Mouse (Mus musculus) liver (tissue): ENCODE measurements around the gene Atl1.

ENCODE experiments used
- DNase-seq: peaks from one replicate; pipeline ENCODE4 v3.0.0-alpha.2; 2020; ENCODE audit warnings: mixed read lengths

The Atl1 gene

GRCm38 (mm10) chr12:69947502-69947901 lies 55.1 kb downstream of the Atl1 start:
- no peak for DNase-seq

DNA sequence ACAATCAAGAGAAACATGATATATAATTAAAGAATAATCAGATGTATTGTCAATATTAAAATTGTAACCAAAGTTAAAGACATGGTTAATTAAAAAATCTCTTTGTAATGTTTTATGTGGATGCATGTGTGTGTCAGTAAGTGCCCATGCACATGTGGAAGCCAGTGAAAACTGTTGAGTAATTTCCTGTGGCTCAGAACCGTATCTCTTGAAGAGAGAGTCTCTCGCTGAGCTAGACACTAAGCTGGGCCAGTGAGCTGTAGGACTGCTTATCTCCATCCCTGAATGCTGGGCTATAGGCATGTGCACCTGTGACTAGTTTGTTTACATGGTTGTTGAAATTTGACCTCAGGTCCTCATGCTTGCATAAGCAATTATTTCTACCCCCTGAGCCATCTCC lies 65.0 kb downstream of the Atl1 start:
- DNase-seq: no peak

GRCm38 (mm10) chr12:69962468-69962867 lies 70.1 kb downstream of the Atl1 start:
- peak; percentile 66 for DNase-seq

- no peak for DNase-seq
These were observed 70.7 kb downstream of the Atl1 start for GRCm38 (mm10) chr12:69963141-69963540.

- DNase-seq: no peak
These were observed 73.2 kb downstream of the Atl1 start for GRCm38 (mm10) chr12:69965644-69966043.

DNA sequence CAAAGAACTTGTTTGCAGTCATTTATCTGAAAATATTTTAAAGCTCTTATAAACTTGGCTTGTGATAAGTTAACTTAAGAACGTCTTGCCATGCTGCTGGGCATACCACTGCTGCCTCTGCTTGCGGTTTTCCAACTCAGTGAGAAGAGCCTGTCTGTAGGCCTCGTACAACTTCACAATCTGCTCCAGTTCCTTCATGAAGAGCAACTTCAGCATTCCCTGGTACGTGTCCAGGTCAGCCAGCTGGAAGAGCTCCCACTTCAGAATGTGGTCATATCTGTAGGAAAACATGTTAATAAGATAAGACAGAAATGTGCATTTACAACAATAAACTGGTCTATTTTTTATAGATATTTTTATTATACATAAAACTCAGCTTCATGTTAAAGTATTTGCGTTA lies 73.7 kb downstream of the Atl1 start:
- no peak for DNase-seq

DNA sequence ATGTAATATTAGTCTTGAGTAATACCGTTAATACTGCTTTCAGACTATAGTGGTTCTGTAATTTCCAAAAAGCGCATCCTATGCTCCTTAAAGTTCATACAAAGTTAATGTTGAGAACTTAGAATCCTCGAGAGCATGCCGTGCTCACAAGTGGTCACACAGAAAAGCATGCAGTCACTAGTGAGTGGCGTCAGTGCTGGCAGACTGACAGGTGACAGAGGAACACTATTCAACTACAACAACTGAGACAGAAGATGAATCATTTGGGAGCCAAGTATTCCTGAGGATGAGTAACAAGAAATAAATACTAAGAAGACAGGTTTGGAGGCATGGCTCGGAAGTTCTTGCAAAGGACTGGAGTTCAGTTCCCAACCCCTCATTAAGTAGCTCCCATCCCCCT lies 74.7 kb downstream of the Atl1 start:
- no peak for DNase-seq

DNA sequence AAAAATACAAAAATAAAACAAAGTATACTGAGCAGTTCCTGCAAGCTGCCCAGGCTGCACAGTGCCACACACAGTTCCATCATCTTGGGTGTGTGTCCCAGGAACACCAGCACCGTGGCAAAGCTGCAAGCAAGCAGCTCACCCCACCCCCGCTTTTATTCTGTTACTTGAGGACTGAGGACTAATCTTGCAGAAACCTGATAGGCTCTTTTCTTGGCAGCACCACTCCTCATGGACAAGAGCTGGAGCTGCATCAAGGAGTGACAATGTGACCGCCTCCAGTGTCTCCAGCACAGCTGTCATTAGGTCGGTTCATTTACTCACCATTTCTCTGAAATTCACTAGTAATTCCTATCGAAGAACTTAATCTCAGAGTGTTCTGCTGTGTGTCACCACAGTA lies 75.7 kb downstream of the Atl1 start:
- no peak for DNase-seq

- DNase-seq: no peak
These were observed 81.3 kb downstream of the Atl1 start for GRCm38 (mm10) chr12:69973666-69974065.

DNA sequence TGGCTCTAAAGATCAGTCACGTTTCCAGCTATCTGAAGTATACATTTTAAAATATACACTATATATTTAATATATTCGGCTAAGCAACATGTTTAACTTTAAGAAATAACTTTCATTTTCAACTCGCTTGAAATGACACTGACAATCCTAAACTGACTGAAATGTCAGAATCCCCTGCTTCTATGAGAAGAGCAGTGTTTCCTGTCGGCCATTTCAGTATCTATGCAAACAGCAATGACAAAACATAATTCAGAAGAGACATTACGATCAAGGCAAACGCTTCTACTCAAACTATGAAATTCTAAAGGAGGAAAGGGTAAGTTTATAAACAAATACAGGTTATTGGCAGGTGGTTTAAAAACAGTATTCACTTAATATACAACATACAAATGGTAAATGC lies 84.3 kb downstream of the Atl1 start:
- DNase-seq: no peak

GRCm38 (mm10) chr12:69977376-69977998 lies 85.1 kb downstream of the Atl1 start:
- no peak for DNase-seq

GRCm38 (mm10) chr12:69982874-69983273 lies 90.5 kb downstream of the Atl1 start:
- DNase-seq: no peak

DNA sequence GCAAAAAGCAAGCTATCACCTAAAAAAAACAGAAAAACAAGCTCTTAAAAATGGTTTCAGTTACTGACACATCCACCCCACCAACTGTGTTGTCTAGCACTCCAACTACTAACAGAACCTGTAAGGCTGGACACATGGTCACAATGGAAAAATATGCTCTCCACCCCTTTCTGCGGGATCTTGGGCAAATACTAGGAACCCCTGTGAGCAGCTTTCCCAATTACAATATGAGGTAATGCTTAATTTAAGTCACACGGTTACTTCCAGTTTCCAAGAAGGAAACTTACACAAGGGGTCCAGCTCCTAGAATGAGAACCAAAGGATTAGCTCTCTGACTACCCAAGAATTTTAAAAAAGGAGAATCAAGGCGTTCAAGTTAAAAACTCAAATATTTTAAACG lies 93.1 kb downstream of the Atl1 start:
- no peak for DNase-seq

DNA sequence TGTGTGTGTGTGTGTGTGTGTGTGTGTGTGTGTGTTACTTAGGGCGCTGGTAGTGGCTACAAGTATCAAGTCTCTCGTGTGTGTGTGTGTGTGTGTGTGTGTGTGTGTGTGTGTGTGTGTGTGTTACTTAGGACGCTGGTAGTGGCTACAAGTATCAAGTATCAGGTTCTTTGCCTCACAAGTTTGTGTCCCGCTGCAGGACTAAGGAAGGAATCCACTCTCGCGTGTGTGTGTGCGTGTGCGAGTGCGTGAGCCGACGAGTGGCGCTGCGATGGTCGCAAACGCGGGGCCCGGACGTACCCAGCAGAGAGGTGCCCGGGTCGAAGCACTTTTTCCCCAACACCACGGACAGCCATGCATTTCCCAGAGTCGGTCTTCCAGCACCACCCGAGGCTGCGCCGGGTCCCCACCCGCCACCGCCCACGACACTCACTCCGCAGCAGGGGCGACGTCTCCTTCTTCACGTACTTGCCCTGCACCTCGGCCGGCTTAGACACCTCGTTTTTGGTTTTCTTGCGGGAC lies 93.9 kb downstream of the Atl1 start:
- peak; percentile 65 for DNase-seq

DNA sequence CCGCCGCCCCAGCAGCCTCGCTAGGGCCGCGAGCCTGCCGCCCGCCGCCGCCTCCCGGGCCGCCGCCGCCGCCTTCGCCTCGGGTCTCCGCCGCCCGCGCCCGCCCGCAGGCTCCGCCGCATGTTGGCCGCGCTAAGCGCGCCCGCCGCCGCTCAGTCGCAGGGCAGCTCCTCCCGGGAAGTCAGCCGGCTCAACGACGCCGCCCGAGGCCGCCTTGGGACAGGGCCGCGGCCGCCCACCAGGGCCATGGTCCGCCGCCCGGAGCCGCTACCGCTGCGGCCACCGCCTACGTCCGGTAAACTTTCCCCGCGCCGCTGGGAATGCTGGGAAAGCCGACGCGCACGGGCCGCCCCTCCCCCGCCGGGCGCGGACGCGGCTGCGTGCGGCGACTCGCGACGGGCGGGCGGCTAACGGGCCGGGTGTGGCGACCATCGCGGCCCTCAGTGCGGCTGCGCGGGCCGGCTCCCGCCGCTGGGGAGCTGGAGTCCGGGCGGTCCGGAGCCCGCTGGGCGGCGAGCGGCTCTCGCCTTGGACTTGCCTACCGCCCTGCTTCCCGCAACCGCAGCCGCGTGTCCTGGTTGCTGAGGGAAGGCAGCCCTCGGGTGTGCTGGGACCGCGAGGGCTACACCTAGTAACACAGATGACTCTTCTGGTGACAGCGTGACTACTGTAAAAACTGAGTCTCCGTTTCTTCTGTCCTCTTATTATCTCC lies 94.5 kb downstream of the Atl1 start, which contains the start of gene Sav1:
Gene Sav1, minus strand, starts transcription at position 217 of the 712 bp plus-strand sequence.
- DNase-seq: peak; percentile 94

DNA sequence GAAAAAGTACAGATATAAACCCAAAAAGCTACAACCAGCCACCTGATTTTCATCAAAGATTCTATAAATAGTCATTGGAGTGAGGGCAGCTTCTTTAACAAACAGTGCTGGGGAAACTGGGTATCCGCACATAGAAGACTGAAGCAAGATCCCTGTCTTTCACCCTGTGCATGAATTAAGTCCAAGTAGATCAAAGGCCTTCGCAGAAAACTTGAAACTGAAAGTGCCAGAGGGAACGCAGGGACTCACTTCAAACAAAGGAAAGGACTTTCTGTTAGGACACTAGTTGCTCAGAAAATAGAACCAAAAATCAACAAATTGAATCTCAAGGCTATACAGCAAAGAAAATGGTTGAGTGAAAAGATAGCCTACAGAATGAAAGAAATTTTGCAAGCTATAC lies 103.0 kb downstream of the Atl1 start:
- DNase-seq: no peak

DNA sequence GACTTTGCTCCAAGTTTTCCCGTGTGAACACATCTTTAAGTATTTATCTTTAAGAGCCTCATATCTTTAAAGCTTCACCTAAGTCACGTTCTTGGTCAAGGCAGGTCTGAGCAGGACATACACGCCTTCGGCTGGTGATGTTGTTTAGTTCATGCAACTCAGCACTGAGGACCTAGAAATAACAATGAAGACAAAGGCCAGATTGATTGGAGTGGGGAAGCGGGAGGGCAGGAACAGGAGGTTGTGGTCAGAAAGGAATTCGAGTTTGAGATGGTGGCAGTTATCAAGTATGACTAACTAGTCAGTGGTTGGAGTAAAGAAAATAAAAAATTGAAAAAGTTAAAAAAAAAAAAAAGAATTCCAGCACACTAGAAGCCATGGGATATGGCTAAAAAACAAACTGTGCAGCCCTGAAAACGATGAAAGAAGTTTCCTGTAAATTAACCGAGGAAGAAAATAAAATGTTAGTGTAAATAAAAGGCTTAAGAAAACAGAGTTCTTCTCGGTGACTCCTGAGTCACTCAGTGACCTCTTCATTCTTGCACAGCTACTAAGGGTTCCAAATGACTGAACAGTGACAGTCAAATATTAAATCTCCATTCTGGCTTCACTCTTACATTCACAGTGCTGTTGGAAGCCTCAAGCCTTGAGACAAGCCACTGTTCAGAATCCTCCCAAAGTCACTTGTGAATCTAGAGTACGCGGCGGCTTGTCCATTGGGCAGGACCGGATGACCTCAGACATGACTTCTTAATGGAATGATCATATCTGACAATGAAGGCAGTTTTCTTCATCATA lies 106.0 kb downstream of the Atl1 start:
- DNase-seq: no peak

DNA sequence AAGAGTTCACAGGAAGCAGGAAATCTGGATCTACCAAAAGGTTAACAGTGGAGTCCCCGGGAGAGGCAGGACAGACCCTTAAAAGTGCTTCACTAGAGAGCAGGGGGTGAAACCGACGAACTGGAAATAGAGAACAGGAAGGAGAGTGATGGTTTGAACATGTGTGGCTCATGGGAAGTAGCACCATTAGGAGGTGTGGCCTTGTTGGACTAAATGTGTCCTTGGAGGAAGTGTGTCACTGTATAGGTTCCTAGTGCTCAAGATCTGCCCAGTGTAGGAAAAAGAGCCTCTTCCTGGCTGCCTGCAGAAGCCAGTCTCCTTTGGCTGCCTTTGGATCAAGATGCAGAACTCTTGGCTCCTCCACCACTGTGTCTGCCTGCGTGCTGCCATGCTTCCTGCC lies 112.7 kb downstream of the Atl1 start:
- no peak for DNase-seq

DNA sequence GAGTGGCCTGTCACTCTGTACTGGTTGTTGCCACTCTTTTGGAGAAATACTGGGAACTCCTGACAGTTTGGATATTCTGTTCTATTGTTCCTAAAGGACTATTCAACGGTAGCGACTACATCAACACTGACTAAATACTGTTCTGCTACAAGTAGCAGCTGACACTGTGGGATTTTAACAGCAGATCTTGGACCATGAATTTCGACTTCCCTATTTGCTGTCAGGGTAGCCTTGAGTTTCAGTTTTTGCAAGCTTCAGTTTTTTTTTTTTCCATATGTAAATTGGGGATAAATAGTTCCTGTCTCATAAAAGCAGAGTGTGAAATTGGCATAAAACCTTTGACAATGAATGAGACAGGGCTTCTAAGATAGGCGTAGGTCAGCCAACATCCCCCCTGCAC lies 117.9 kb downstream of the Atl1 start:
- no peak for DNase-seq

DNA sequence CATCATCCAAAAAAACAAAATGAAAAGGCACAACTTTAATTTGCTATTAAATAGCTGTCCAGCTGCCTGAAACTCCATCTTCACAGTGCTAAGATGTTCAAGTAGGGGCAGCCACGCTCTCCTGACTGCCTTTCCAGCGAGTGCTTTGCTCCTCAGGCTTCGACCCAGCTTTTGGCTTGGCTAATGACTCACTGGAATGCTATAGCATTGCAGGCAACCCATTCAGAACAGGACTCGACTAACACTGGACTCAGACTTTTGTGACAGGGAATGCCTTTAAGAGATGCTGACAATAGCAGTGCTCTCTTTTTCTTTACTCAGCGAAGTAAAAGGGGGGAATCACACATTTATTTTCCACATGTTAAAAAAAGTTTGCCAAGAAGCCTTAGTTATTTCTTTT lies 119.3 kb downstream of the Atl1 start:
- no peak for DNase-seq

- no peak for DNase-seq
These were observed 123.5 kb downstream of the Atl1 start for GRCm38 (mm10) chr12:70015936-70016335.
